ENCODE assay signal across 16 mouse cellular contexts in the genomic region with DNA sequence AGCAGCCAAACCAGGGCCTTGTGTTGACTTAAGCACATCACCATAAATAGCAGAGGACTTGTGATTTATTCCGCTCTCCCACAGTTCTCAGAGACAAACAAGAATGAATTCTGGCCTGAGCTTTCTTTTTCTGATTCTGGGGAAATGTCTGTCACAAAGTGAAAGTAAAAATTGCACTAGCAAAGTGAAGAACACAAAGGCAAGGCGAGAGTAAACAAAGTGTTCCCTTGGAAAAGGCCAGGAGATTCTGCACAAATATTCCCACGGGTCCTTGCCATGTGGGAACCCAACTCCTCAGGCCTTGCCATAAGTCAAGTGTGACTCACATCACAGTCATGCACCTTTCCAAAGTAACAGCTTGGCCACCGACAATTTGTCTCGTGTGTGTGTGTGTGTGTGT. TPM values are rescaled to one million over a fixed set of nuclear protein-coding genes. Genes with fewer than 3 reads are reported as not detected.
A peak's percentile ranks its signal among the peaks of the same experiment; 100 is the strongest.
DNase-seq lines count a peak whose midpoint lies in the region; ATAC-seq and TF ChIP-seq lines count a peak whose summit lies in the region.
"Had no signal": no experiment of that assay in that cellular context is flagged by ENCODE, and none has a peak within 500 bp of the region (broad histone marks: within the 10 kb centered on the region; RNA-seq: fewer than 3 reads in every experiment).

No protein-coding gene starts in this region.

- TF ChIP-seq RAD21 in MEL (IDR thresholded peaks at IDR 0.05; ENCODE audit: low read depth, low read length): no peak

- H3K27ac ChIP-seq in heart, embryonic 11.5 days (ENCODE audit: low read depth, low read length): no peak overlapping the region
- peak overlapping the region; percentile 73 for H3K27ac ChIP-seq in MEL (ENCODE audit: control insufficient read depth, low read depth, low read length)
- H3K27ac ChIP-seq in brown adipose tissue, adult 24 weeks (replicated peaks; ENCODE audit: low read depth, low read length): peak overlapping the region; percentile 49
- no peak overlapping the region for H3K27ac ChIP-seq in hindbrain, embryonic 14.5 days
- H3K27ac ChIP-seq: embryonic facial prominence, embryonic 13.5 days had no signal

- no peaks in the 10 kb centered on the region for H3K27me3 ChIP-seq in heart, embryonic 11.5 days (ENCODE audit: control insufficient read depth, insufficient read depth, low read length)
- no peaks in the 10 kb centered on the region for H3K27me3 ChIP-seq in MEL (ENCODE audit: control insufficient read depth in 1 of 2, insufficient read depth in 2 of 2, low read length in 2 of 2)
- no peaks in the 10 kb centered on the region for H3K27me3 ChIP-seq in hindbrain, embryonic 14.5 days (ENCODE audit: control insufficient read depth, insufficient read depth, low read length)
- H3K27me3 ChIP-seq: embryonic facial prominence, embryonic 13.5 days had no signal

- peaks cover 21% of the 10 kb centered on the region for H3K36me3 ChIP-seq in heart, embryonic 11.5 days (ENCODE audit: control insufficient read depth, insufficient read depth, low read length)
- H3K36me3 ChIP-seq in MEL (ENCODE audit: control insufficient read depth in 1 of 2, insufficient read depth in 2 of 2, low read length in 2 of 2): peaks cover 3 to 25% of the 10 kb centered on the region in 2 experiments
- H3K36me3 ChIP-seq in hindbrain, embryonic 14.5 days (replicated peaks; ENCODE audit: control insufficient read depth, insufficient read depth): peaks cover 49% of the 10 kb centered on the region

- TF ChIP-seq POLR2A in MEL (IDR thresholded peaks at IDR 0.05; ENCODE audit: control insufficient read depth in 1 of 2, insufficient read depth in 1 of 2, low read depth in 1 of 2, low read length in 2 of 2, poor library complexity in 1 of 2): no peak

- no peaks in the 10 kb centered on the region for H3K9me3 ChIP-seq in heart, embryonic 11.5 days (replicated peaks; ENCODE audit: control insufficient read depth, low read length)
- H3K9me3 ChIP-seq in MEL (replicated peaks; ENCODE audit: insufficient read depth, low read length): no peaks in the 10 kb centered on the region
- no peaks in the 10 kb centered on the region for H3K9me3 ChIP-seq in hindbrain, embryonic 14.5 days (ENCODE audit: control insufficient read depth, low read length)
- H3K9me3 ChIP-seq: embryonic facial prominence, embryonic 13.5 days; megakaryocyte, embryonic 14.5 days had no signal

- peaks cover 3% of the 10 kb centered on the region; the same call in 1 of the 2 replicates for H3K4me1 ChIP-seq in heart, embryonic 11.5 days (ENCODE audit: control insufficient read depth, insufficient read depth, low read length)
- peaks cover 22 to 27% of the 10 kb centered on the region in 2 experiments for H3K4me1 ChIP-seq in MEL (ENCODE audit: control insufficient read depth in 1 of 2, insufficient read depth in 2 of 2, low read length in 2 of 2)
- no peaks in the 10 kb centered on the region for H3K4me1 ChIP-seq in brown adipose tissue, adult 24 weeks (ENCODE audit: control insufficient read depth, insufficient read depth, insufficient read length, low read length)
- H3K4me1 ChIP-seq in hindbrain, embryonic 14.5 days (replicated peaks; ENCODE audit: control insufficient read depth, insufficient read depth, low read length): no peaks in the 10 kb centered on the region
- H3K4me1 ChIP-seq: embryonic facial prominence, embryonic 13.5 days had no signal

- peak; percentile 19 for DNase-seq in heart, adult 8-10 months (ENCODE audit: low spot score)
- DNase-seq in MEL (ENCODE audit: low read depth, low spot score): no peak
- peak; percentile 21 for DNase-seq in kidney, postnatal 14 days
- DNase-seq in frontal cortex, postnatal 14 days (ENCODE audit: low spot score in 2 of 2): no peak
- no peak for DNase-seq in cerebellum, postnatal 25 days
- DNase-seq in hindbrain, embryonic 14.5 days (ENCODE audit: low spot score): no peak
- DNase-seq: cerebellum, adult 8-10 months had no signal

- 96% methylated on average over 5 of the region's 5 CpGs for WGBS in heart, embryonic 11.5 days (ENCODE audit: insufficient replicate concordance)
- WGBS in hindbrain, embryonic 14.5 days: 94% methylated on average over 5 of the region's 5 CpGs

- H3K4me2 ChIP-seq in heart, embryonic 11.5 days: no peak overlapping the region
- H3K4me2 ChIP-seq in hindbrain, embryonic 14.5 days (replicated peaks): no peak overlapping the region
- H3K4me2 ChIP-seq: embryonic facial prominence, embryonic 13.5 days had no signal

- TF ChIP-seq CTCF in MEL (IDR thresholded peaks at IDR 0.05 in 2 of 3, conservative IDR thresholded peaks at IDR 0.05 in 1 of 3; ENCODE audit: control insufficient read depth in 1 of 3, insufficient read depth in 1 of 3, low read depth in 2 of 3, low read length in 3 of 3, poor library complexity in 1 of 3, severe bottlenecking in 1 of 3): no peak

- H3K79me2 ChIP-seq in MEL (ENCODE audit: control insufficient read depth, insufficient read depth, low read length, poor library complexity): no peaks in the 10 kb centered on the region

- no peak overlapping the region for H3K4me3 ChIP-seq in heart, embryonic 11.5 days (ENCODE audit: low read depth, low read length)
- H3K4me3 ChIP-seq in MEL (ENCODE audit: control insufficient read depth in 1 of 2, insufficient read depth in 1 of 2, low read depth in 2 of 2, low read length in 2 of 2): peak overlapping the region in 1 of 2 experiments; percentile 10; a peak in 2 of 4 replicates
- H3K4me3 ChIP-seq in brown adipose tissue, adult 24 weeks (ENCODE audit: insufficient read depth, low read depth, low read length): no peak overlapping the region
- H3K4me3 ChIP-seq in hindbrain, embryonic 14.5 days (replicated peaks; ENCODE audit: low read length): no peak overlapping the region
- H3K4me3 ChIP-seq: embryonic facial prominence, embryonic 13.5 days had no signal

- ATAC-seq in heart, embryonic 11.5 days (replicated peaks; ENCODE audit: insufficient number of reproducible peaks, low FRiP score, low TSS enrichment): no peak
- no peak for ATAC-seq in hindbrain, embryonic 14.5 days (ENCODE audit: low FRiP score)
- ATAC-seq: activated CD4-positive, CD25-positive, alpha-beta regulatory T cell, adult 4 months had no signal

- H3K9ac ChIP-seq in heart, embryonic 11.5 days (ENCODE audit: low read depth, low read length): no peak overlapping the region
- H3K9ac ChIP-seq in MEL (ENCODE audit: control insufficient read depth, low read depth, low read length, poor library complexity, severe bottlenecking): peak overlapping the region; percentile 36; the same call in 1 of the 2 replicates
- H3K9ac ChIP-seq in hindbrain, embryonic 14.5 days: no peak overlapping the region
- H3K9ac ChIP-seq: embryonic facial prominence, embryonic 13.5 days had no signal

- no peak for TF ChIP-seq EP300 in MEL (IDR thresholded peaks at IDR 0.05; ENCODE audit: low read depth in 1 of 2, low read length in 2 of 2)

TF ChIP-seq in MEL, 35 proteins besides CTCF, POLR2A, EP300 and RAD21:
- TF ChIP-seq MAZ (IDR thresholded peaks at IDR 0.05; ENCODE audit: low read depth, low read length): no peak
- no peak for TF ChIP-seq SIN3A (IDR thresholded peaks at IDR 0.05; ENCODE audit: low read length)

RNA-seq across cellular contexts. Expression of gene U90926, which starts 9.5 kb away (rescaled TPM):
- not detected for total RNA-seq in heart, adult 8-10 months (2022)
- polyA plus RNA-seq in heart, embryonic 11.5 days (2014; fragmentation: Nextera tagmentation; extraction: Ambion mirVana): not detected in 2 replicates
- not detected in 2 replicates for total RNA-seq in MEL (2012; rRNA removed)
- not detected for polyA plus RNA-seq in MEL (2012; ENCODE audit: insufficient read depth in 1 of 2, insufficient read length in 2 of 2, low read depth in 1 of 2, low replicate concordance in 2 of 2, missing spikeins in 1 of 2)
- polyA plus RNA-seq in brown adipose tissue, adult 24 weeks (2012; ENCODE audit: insufficient read depth, insufficient read length, missing spikeins): not detected in 2 replicates
- polyA plus RNA-seq in hindbrain, embryonic 14.5 days (2014; fragmentation: Nextera tagmentation; extraction: Ambion mirVana): not detected in 2 replicates
- total RNA-seq: layer of hippocampus, adult 8-10 months had no signal
- polyA plus RNA-seq: activated CD4-positive, CD25-positive, alpha-beta regulatory T cell, adult 4 months; embryonic facial prominence, embryonic 13.5 days; heart, postnatal 0 days; limb, embryonic 11.5 days; stomach, embryonic 16.5 days had no signal

RNA-seq across cellular contexts. Expression of gene Ppef2, which starts 50.4 kb away (rescaled TPM):
- not detected for total RNA-seq in heart, adult 8-10 months (2022)
- polyA plus RNA-seq in heart, embryonic 11.5 days (2014; fragmentation: Nextera tagmentation; extraction: Ambion mirVana): 0.26 TPM in 1 of 2 replicates, not detected in the other
- 0.04 TPM in 1 of 2 replicates, not detected in the other for total RNA-seq in MEL (2012; rRNA removed)
- polyA plus RNA-seq in MEL (2012; ENCODE audit: insufficient read depth in 1 of 2, insufficient read length in 2 of 2, low read depth in 1 of 2, low replicate concordance in 2 of 2, missing spikeins in 1 of 2): under 1 TPM in 1 of 2 experiments, not detected in 1; 0.08 TPM
- polyA plus RNA-seq in brown adipose tissue, adult 24 weeks (2012; ENCODE audit: insufficient read depth, insufficient read length, missing spikeins): 0.99 TPM in 1 of 2 replicates, not detected in the other
- polyA plus RNA-seq in hindbrain, embryonic 14.5 days (2014; fragmentation: Nextera tagmentation; extraction: Ambion mirVana): 0.34 and 0.84 TPM in 2 replicates
- polyA plus RNA-seq: heart, postnatal 0 days had no signal

Comparison
In these comparisons a context has a peak if more than half of its experiments do, and no peak if none do; other contexts are left out.
1. DNase-seq: peak in heart, adult 8-10 months (single experiment) and kidney, postnatal 14 days (single experiment); none in MEL (single experiment), frontal cortex, postnatal 14 days (0 of 2), cerebellum, postnatal 25 days (0 of 2) and hindbrain, embryonic 14.5 days (single experiment).
2. H3K27ac ChIP-seq: peak in MEL (single experiment) and brown adipose tissue, adult 24 weeks (single experiment); none in heart, embryonic 11.5 days (single experiment) and hindbrain, embryonic 14.5 days (single experiment).